Mouse (Mus musculus): ENCODE data around the gene Rabl3. TPM values are rescaled to one million over a fixed set of nuclear protein-coding genes. Genes with fewer than 3 reads are reported as not detected.

Rabl3 gene
- polyA plus RNA-seq, 1 experiment from 2014 or later: 36.2 TPM

DNA sequence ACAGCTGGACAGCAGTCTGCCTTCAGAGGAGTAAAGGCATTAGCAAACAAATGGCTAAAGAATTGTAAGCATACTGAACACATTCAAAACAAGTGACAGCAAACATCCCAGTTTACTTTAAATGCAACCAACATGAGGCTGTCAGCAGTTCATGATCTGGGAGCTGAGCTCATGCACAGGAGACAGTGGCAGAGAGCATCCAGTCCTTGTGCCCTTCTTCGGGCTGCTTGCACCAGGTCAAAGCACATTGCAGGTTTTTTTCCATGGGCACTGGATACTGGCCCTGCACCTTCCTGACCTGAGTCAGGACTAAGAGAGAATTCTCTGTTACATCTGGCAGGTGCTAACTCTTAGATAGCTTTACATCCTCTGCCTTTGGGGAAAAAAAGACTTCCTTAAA is 39.9 kb downstream of the Rabl3 start:
- Histone ChIP-seq H3K4me3 (replicated peaks) (no peak overlapping the region), H3K27me3 (no peaks in the 10 kb centered on the region), H3K9me3 (no peaks in the 10 kb centered on the region), H3K9ac (replicated peaks) (no peak overlapping the region), H3K4me2 (no peak overlapping the region), H3K27ac (no peak overlapping the region), H3K36me3 (no peaks in the 10 kb centered on the region), H3K4me1 (replicated peaks) (peaks cover 23% of the 10 kb centered on the region)
- WGBS: 82% methylated on average over 1 of the region's 1 CpGs
- no peak for ATAC-seq (ENCODE audit: insufficient number of reproducible peaks, insufficient read depth, low FRiP score, low TSS enrichment, low read depth)

DNA sequence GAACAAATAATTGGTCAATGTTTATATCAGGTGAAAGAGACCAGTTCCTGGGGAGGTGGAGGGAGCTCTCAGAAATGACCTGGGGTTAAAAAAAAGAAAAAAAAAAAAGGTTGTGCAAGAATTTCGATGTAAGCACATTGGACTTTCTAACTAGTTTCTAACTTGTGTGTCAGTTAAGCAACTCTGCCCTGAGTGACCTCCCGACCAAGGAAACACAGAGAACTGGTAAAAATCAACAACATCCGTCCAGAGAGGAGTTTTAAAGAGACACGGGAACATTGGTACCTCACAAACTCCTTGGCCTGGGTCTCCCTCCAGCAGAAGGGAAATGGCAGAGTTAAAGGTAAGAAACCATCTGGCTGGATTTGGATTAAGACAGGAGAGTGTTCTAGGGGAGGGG is 40.3 kb downstream of the Rabl3 start, which contains the start of gene Hgd:
TSS of gene Hgd (plus strand) at position 160 of the 400 bp plus-strand sequence.
- no peak within 1 kb of the TSS for H3K27ac ChIP-seq
- H3K4me3 ChIP-seq (replicated peaks): no peak within 1 kb of the TSS
- no peaks in the 10 kb centered on the region for H3K9me3 ChIP-seq
- no peak within 1 kb of the TSS for H3K9ac ChIP-seq (replicated peaks)
- H3K36me3 ChIP-seq: no peaks in the 10 kb centered on the region
- H3K4me2 ChIP-seq: no peak within 1 kb of the TSS
- WGBS: 59% methylated on average over 4 of the region's 4 CpGs
- H3K27me3 ChIP-seq: no peaks in the 10 kb centered on the region
- peaks cover 24% of the 10 kb centered on the region for H3K4me1 ChIP-seq (replicated peaks)
- ATAC-seq (ENCODE audit: insufficient number of reproducible peaks, insufficient read depth, low FRiP score, low TSS enrichment, low read depth): no peak

GRCm38 (mm10) chr16:37580651-37581050 is 41.0 kb downstream of the Rabl3 start:
- no peak overlapping the region for H3K27ac ChIP-seq
- no peak overlapping the region for H3K4me3 ChIP-seq (replicated peaks)
- peaks cover 24% of the 10 kb centered on the region for H3K4me1 ChIP-seq (replicated peaks)
- H3K4me2 ChIP-seq: no peak overlapping the region
- no peaks in the 10 kb centered on the region for H3K9me3 ChIP-seq
- no peaks in the 10 kb centered on the region; the same call in 1 of the 2 replicates for H3K27me3 ChIP-seq
- no peaks in the 10 kb centered on the region for H3K36me3 ChIP-seq
- ATAC-seq (ENCODE audit: insufficient number of reproducible peaks, insufficient read depth, low FRiP score, low TSS enrichment, low read depth): no peak
- H3K9ac ChIP-seq (replicated peaks): no peak overlapping the region
- WGBS: 92% methylated on average over 4 of the region's 4 CpGs

GRCm38 (mm10) chr16:37581901-37582300 is 42.2 kb downstream of the Rabl3 start:
- Histone ChIP-seq H3K27ac (no peak overlapping the region), H3K9me3 (no peaks in the 10 kb centered on the region), H3K4me2 (no peak overlapping the region), H3K36me3 (no peaks in the 10 kb centered on the region), H3K27me3 (no peaks in the 10 kb centered on the region; the same call in 1 of the 2 replicates), H3K9ac (replicated peaks) (no peak overlapping the region), H3K4me1 (replicated peaks) (peaks cover 24% of the 10 kb centered on the region), H3K4me3 (replicated peaks) (no peak overlapping the region)
- ATAC-seq (ENCODE audit: insufficient number of reproducible peaks, insufficient read depth, low FRiP score, low TSS enrichment, low read depth): no peak
- WGBS: 89% methylated on average over 3 of the region's 3 CpGs

DNA sequence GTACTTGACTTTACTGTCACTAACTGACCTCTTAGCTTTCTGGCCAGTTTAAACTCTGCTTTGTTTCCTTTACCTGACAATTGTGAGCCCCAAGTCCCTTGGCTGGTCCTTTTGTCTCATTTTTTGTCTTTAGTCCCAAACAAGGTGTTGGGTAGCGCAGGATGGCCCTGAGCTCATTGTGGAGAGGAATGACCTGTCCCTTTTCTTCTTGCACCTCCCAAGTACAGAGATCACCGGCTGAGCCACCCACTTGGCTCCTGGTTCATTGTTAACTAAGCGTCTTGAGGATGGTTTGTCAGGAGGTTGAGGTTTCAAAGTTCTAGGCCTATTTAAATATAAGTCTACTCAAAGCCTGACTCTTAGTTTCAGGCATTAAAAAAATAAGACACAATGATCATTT is 43.6 kb downstream of the Rabl3 start:
- H3K27me3 ChIP-seq: no peaks in the 10 kb centered on the region; the same call in 1 of the 2 replicates
- H3K9me3 ChIP-seq: no peaks in the 10 kb centered on the region
- H3K4me2 ChIP-seq: no peak overlapping the region
- H3K4me3 ChIP-seq (replicated peaks): no peak overlapping the region
- ATAC-seq (ENCODE audit: insufficient number of reproducible peaks, insufficient read depth, low FRiP score, low TSS enrichment, low read depth): no peak
- no peaks in the 10 kb centered on the region for H3K36me3 ChIP-seq
- H3K27ac ChIP-seq: no peak overlapping the region
- peaks cover 18% of the 10 kb centered on the region for H3K4me1 ChIP-seq (replicated peaks)
- H3K9ac ChIP-seq (replicated peaks): no peak overlapping the region
- 91% methylated on average over 3 of the region's 3 CpGs for WGBS

DNA sequence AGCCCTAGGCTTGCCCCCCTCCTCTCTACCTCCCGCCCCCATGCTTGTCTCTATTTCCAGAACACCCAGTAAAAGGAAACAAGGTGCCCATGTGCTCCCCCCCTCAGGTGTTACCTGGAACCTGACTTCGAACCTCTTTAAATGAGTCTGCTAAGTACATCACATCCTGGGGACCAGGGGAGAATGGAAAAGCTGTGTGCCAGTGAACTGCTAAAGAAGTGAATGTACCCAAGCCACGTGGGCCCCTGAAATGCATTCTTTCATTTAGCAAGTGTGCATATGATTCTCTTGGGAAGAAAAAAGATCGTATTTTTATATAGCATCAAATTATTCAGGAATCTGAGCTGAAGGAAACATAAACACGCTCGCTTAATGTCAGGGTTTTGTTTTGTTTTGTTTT is 44.1 kb downstream of the Rabl3 start:
- H3K9ac ChIP-seq (replicated peaks): no peak overlapping the region
- H3K36me3 ChIP-seq: no peaks in the 10 kb centered on the region
- 36% methylated on average over 6 of the region's 6 CpGs for WGBS
- no peaks in the 10 kb centered on the region for H3K9me3 ChIP-seq
- no peaks in the 10 kb centered on the region; the same call in 1 of the 2 replicates for H3K27me3 ChIP-seq
- H3K4me3 ChIP-seq (replicated peaks): peak overlapping the region; percentile 30
- peaks cover 14% of the 10 kb centered on the region for H3K4me1 ChIP-seq (replicated peaks)
- 0 out of 2 replicates have a peak, but pooled peaks have one; percentile 54 for ATAC-seq (ENCODE audit: insufficient number of reproducible peaks, insufficient read depth, low FRiP score, low TSS enrichment, low read depth)
- peak overlapping the region; percentile 12; the same call in 1 of the 2 replicates for H3K27ac ChIP-seq
- H3K4me2 ChIP-seq: peak overlapping the region; percentile 56

GRCm38 (mm10) chr16:37584218-37585035 is 44.7 kb downstream of the Rabl3 start:
- 4% methylated on average over 25 of the region's 25 CpGs for WGBS
- Histone ChIP-seq H3K27ac (no peak overlapping the region; the same call in 1 of the 2 replicates), H3K9ac (replicated peaks) (0 out of 2 replicates have a peak overlapping the region, but pooled peaks have one; percentile 28), H3K4me3 (replicated peaks) (peak overlapping the region; percentile 30), H3K4me1 (replicated peaks) (peaks cover 14% of the 10 kb centered on the region), H3K4me2 (peak overlapping the region; percentile 56), H3K9me3 (no peaks in the 10 kb centered on the region), H3K27me3 (no peaks in the 10 kb centered on the region; the same call in 1 of the 2 replicates), H3K36me3 (no peaks in the 10 kb centered on the region)
- ATAC-seq (ENCODE audit: insufficient number of reproducible peaks, insufficient read depth, low FRiP score, low TSS enrichment, low read depth): peak; percentile 64

GRCm38 (mm10) chr16:37585129-37585563 is 45.5 kb downstream of the Rabl3 start:
- Histone ChIP-seq H3K36me3 (no peaks in the 10 kb centered on the region), H3K27me3 (no peaks in the 10 kb centered on the region; the same call in 1 of the 2 replicates), H3K27ac (no peak overlapping the region), H3K4me2 (no peak overlapping the region), H3K9ac (replicated peaks) (no peak overlapping the region), H3K9me3 (no peaks in the 10 kb centered on the region), H3K4me3 (replicated peaks) (no peak overlapping the region), H3K4me1 (replicated peaks) (peaks cover 14% of the 10 kb centered on the region)
- 81% methylated on average over 8 of the region's 8 CpGs for WGBS
- no peak for ATAC-seq (ENCODE audit: insufficient number of reproducible peaks, insufficient read depth, low FRiP score, low TSS enrichment, low read depth)

DNA sequence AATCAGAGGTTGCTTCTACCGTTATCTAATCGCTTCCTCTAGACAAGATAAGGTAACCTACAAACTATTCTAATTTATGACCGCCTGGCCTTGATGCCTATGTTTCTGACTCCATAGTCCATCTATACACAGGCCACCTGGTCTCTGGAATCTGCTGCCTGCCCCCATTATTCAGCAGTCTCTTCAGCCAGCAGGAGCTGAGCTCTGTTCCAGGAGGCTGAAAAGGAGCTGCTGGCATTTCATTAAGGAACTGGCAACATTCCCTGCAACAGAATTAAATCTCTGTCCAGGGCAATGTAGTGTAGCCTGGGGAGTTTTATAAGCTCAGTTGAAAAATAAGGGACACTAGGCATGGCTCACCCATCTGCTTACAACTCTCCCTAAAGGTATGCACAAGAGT is 51.2 kb downstream of the Rabl3 start:
- no peaks in the 10 kb centered on the region; the same call in 1 of the 2 replicates for H3K4me1 ChIP-seq (replicated peaks)
- WGBS: 87% methylated on average over 3 of the region's 3 CpGs
- no peak overlapping the region for H3K4me3 ChIP-seq (replicated peaks)
- ATAC-seq (ENCODE audit: insufficient number of reproducible peaks, insufficient read depth, low FRiP score, low TSS enrichment, low read depth): no peak
- H3K36me3 ChIP-seq: no peaks in the 10 kb centered on the region
- H3K9me3 ChIP-seq: no peaks in the 10 kb centered on the region
- no peak overlapping the region for H3K9ac ChIP-seq (replicated peaks)
- no peak overlapping the region for H3K27ac ChIP-seq
- no peak overlapping the region for H3K4me2 ChIP-seq
- no peaks in the 10 kb centered on the region for H3K27me3 ChIP-seq

DNA sequence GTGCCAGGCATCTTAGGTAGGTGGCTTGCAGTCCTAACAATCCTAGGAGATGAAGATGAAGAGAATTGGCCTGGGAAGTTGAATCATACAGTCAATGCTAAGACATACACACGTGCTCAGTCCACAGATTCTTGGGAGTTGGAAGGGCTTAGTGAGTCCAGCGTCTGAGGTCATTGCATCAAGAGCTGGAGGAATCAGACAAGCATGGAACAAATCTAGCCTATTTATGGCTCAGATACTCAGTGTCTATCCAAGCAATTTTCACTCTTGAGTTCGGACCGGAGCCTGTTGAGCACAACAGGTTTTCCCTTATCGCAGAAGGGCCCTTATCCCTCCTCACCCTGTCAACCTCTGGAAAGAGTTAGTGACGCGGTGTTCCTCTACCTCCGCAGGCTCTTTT is 51.9 kb downstream of the Rabl3 start:
- no peak overlapping the region for H3K4me3 ChIP-seq (replicated peaks)
- no peak overlapping the region for H3K4me2 ChIP-seq
- no peaks in the 10 kb centered on the region for H3K36me3 ChIP-seq
- no peak overlapping the region for H3K27ac ChIP-seq
- H3K27me3 ChIP-seq: no peaks in the 10 kb centered on the region
- no peak for ATAC-seq (ENCODE audit: insufficient number of reproducible peaks, insufficient read depth, low FRiP score, low TSS enrichment, low read depth)
- no peak overlapping the region for H3K9ac ChIP-seq (replicated peaks)
- no peaks in the 10 kb centered on the region for H3K9me3 ChIP-seq
- no peaks in the 10 kb centered on the region; the same call in 1 of the 2 replicates for H3K4me1 ChIP-seq (replicated peaks)
- 87% methylated on average over 8 of the region's 8 CpGs for WGBS

- 74% methylated on average over 5 of the region's 5 CpGs for WGBS
- H3K9ac ChIP-seq (replicated peaks): no peak overlapping the region
- no peak overlapping the region for H3K4me3 ChIP-seq (replicated peaks)
These were observed 57.7 kb downstream of the Rabl3 start for GRCm38 (mm10) chr16:37597412-37597811.

More at GRCm38 (mm10) chr16:37597412-37597811, 57.7 kb downstream of the Rabl3 start:
- Histone ChIP-seq H3K27me3 (no peaks in the 10 kb centered on the region), H3K4me1 (replicated peaks) (peaks cover 8% of the 10 kb centered on the region), H3K9me3 (no peaks in the 10 kb centered on the region), H3K36me3 (no peaks in the 10 kb centered on the region), H3K27ac (no peak overlapping the region), H3K4me2 (no peak overlapping the region)
- ATAC-seq (ENCODE audit: insufficient number of reproducible peaks, insufficient read depth, low FRiP score, low TSS enrichment, low read depth): no peak
